Mouse (Mus musculus) liver, embryonic 12.5 days (tissue): ENCODE results near the gene Sgk2. TPM values are rescaled to one million over a fixed set of nuclear protein-coding genes. Genes with fewer than 3 reads are reported as not detected.

ENCODE experiments used
- ATAC-seq: fragments of 200-750 bp; cut with Nextera tagmentation; 2 replicates; pipeline ENCODE4 v1.8.0; 2017; ENCODE audit warnings: moderate number of reproducible peaks, mild to moderate bottlenecking, moderate library complexity
- H3K27ac ChIP-seq: fragments of 300-500 bp; sonication (generic); 2 replicates; pipeline ENCODE4 v1.5.1; 2016; ENCODE audit warnings: mild to moderate bottlenecking
- H3K27me3 ChIP-seq: fragments of 300-500 bp; sonication (generic); replicated peaks from 2 replicates; pipeline ENCODE4 v1.6.1; 2016; ENCODE audit warnings: mild to moderate bottlenecking, moderate library complexity
- H3K36me3 ChIP-seq: fragments of 300-500 bp; sonication (generic); 2 replicates; pipeline ENCODE4 v1.6.1; 2016; ENCODE audit warnings: mild to moderate bottlenecking, moderate library complexity
- H3K4me1 ChIP-seq: fragments of 300-500 bp; sonication (generic); 2 replicates; pipeline ENCODE4 v1.6.1; 2016
- H3K4me2 ChIP-seq: fragments of 300-500 bp; sonication (generic); 2 replicates; pipeline ENCODE4 v1.6.1; 2016; ENCODE audit warnings: mild to moderate bottlenecking, moderate library complexity
- H3K4me3 ChIP-seq: fragments of 300-500 bp; sonication (generic); 2 replicates; pipeline ENCODE4 v1.5.1; 2016; ENCODE audit warnings: mild to moderate bottlenecking, moderate library complexity
- H3K9ac ChIP-seq: fragments of 300-500 bp; sonication (generic); 2 replicates; pipeline ENCODE4 v1.6.1; 2016; ENCODE audit warnings: mild to moderate bottlenecking, moderate library complexity
- H3K9me3 ChIP-seq: fragments of 300-500 bp; sonication (generic); replicated peaks from 2 replicates; pipeline ENCODE4 v1.6.1; 2016; ENCODE audit warnings: mild to moderate bottlenecking, moderate library complexity
- WGBS: fragments of 180-500 bp; shearing (Covaris S2); methylation state at CpG from one replicate; pipeline ENCODE4 v1.1.7; 2016; ENCODE audit not compliant: insufficient replicate concordance; 5-methylcytosine and 5-hydroxymethylcytosine counted together
- polyA plus RNA-seq: library from polyadenylated mRNA; unstranded; fragments of >200 nt; fragmentation: Nextera tagmentation; extraction: Ambion mirVana; gene quantifications from 2 replicates; pipeline ENCODE4 v1.2.1, GENCODE M21; 2016

Sgk2 gene
- polyA plus RNA-seq, 1 experiment from 2014 or later: 3.0 TPM

DNA sequence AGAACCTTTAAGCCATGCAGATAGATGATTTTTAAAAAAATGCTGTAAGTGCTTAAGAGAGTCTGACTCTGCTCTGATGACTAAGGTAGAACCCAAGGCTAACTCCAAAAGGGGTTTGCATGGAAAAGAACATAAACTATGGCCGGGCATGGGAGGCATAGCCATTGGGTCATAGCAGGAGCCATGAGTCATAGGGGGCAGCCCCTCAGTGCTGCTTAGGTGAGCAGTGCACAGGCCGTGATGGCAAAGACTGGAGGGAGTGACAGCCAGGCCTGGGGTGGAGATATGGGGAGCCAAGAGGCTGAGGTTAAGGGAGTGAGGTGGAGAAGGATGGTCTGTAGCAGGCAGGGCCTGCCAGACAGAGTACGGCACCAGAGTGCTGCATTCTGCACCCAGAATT is 18.0 kb upstream of the Sgk2 start:
- Histone ChIP-seq H3K9ac (no peak overlapping the region), H3K4me1 (peaks cover 3% of the 10 kb centered on the region; the same call in 1 of the 2 replicates), H3K9me3 (no peaks in the 10 kb centered on the region), H3K4me2 (no peak overlapping the region), H3K27ac (no peak overlapping the region), H3K36me3 (no peaks in the 10 kb centered on the region), H3K27me3 (peaks cover 8% of the 10 kb centered on the region; the same call in 1 of the 2 replicates), H3K4me3 (no peak overlapping the region)
- ATAC-seq: no peak
- 70% methylated on average over 3 of the region's 3 CpGs for WGBS

DNA sequence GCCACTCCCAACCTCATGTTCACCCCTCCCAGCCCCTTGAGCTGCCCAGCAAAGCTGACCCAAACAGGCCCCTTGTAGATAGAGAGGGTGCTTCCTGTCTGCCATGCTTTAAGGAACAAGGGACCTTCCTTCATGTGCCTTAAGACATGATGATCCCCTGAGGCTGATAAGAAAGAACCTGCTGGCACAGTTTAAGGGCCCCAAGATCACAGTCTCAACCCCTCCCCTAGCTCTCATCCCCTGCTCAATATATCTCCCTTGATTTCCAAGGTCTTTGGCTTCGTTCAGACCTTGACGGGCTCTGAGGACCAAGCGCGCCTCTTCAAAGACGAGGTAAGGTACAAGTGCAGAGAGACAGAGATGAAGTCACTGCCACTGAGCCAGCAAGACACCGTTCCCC is 16.2 kb upstream of the Sgk2 start:
- Histone ChIP-seq H3K4me3 (no peak overlapping the region), H3K27me3 (peaks cover 8% of the 10 kb centered on the region; the same call in 1 of the 2 replicates), H3K36me3 (no peaks in the 10 kb centered on the region), H3K27ac (no peak overlapping the region), H3K4me2 (no peak overlapping the region), H3K4me1 (peaks cover 4% of the 10 kb centered on the region; the same call in 1 of the 2 replicates), H3K9me3 (no peaks in the 10 kb centered on the region), H3K9ac (no peak overlapping the region)
- ATAC-seq: no peak
- WGBS: 62% methylated on average over 6 of the region's 6 CpGs

DNA sequence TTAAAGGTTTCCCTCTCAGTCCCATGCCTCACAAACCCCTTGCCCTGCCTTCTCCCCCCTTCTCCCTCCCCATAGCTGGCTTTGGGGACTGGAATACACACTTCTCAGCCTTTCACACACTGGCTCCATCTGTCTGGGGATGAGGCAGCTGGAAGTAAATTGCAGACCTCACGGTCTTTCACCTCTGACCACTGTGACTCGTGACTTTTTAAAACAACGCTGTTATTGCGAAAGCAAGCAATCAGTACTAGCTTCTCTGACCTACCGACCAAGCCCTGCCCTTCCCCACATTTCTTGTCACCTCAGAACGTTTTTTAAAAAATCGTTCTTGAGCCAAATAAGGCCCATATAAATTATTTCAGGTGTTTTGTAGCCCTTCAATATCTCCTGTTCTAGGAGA is 14.4 kb upstream of the Sgk2 start:
- Histone ChIP-seq H3K9ac (no peak overlapping the region), H3K9me3 (no peaks in the 10 kb centered on the region), H3K27me3 (no peaks in the 10 kb centered on the region), H3K36me3 (no peaks in the 10 kb centered on the region), H3K27ac (no peak overlapping the region), H3K4me1 (peaks cover 4% of the 10 kb centered on the region; the same call in 1 of the 2 replicates), H3K4me2 (no peak overlapping the region), H3K4me3 (no peak overlapping the region)
- 25% methylated on average over 7 of the region's 7 CpGs for WGBS
- ATAC-seq: peak; percentile 49

DNA sequence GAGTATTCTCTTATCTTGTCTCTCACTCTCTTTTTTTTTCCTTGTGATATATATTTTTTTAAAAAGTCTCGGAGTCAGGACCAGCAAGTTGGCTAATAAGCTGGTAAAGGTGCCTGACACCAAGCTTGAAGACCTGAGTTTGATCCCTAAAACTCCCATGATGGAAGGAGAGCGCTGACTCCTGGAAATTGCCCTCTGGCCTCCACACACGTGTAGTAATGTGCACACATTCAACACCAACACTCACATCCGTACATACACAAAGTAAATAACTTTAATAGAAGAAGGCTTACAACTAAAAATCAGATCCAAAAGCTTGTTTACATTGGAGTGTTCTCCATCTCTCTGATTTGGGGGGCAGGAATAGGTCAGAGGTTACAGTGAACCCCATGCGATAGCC is 13.9 kb upstream of the Sgk2 start:
- H3K27ac ChIP-seq: no peak overlapping the region
- no peak overlapping the region for H3K4me3 ChIP-seq
- no peak overlapping the region for H3K9ac ChIP-seq
- peaks cover 4% of the 10 kb centered on the region; the same call in 1 of the 2 replicates for H3K4me1 ChIP-seq
- H3K4me2 ChIP-seq: no peak overlapping the region
- 63% methylated on average over 5 of the region's 5 CpGs for WGBS
- no peaks in the 10 kb centered on the region for H3K9me3 ChIP-seq
- no peaks in the 10 kb centered on the region for H3K27me3 ChIP-seq
- H3K36me3 ChIP-seq: no peaks in the 10 kb centered on the region
- no peak for ATAC-seq

DNA sequence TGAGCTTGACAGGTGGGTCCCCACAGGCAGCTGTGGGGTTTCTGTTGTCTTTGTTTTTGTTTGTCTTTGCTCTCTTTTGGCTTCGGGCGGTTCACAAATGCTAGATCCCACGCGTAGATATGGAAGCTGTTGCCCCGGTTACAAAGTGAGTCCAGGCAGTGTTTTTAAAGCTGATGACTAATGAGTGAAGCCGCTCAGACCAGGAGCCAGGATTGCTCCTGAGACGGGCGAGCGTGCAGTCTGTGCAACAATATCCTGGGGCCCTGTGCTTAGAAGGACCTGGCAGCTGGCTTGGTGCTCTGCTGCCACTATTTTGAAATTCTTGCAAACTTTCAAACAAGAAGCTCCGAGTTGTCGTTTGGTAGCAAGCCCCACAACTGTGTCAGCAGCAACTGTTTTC is 13.5 kb upstream of the Sgk2 start:
- Histone ChIP-seq H3K4me1 (peaks cover 4% of the 10 kb centered on the region; the same call in 1 of the 2 replicates), H3K4me3 (no peak overlapping the region), H3K36me3 (no peaks in the 10 kb centered on the region), H3K4me2 (no peak overlapping the region), H3K27me3 (no peaks in the 10 kb centered on the region), H3K9ac (no peak overlapping the region), H3K27ac (no peak overlapping the region), H3K9me3 (no peaks in the 10 kb centered on the region)
- no peak for ATAC-seq
- WGBS: 56% methylated on average over 11 of the region's 11 CpGs

DNA sequence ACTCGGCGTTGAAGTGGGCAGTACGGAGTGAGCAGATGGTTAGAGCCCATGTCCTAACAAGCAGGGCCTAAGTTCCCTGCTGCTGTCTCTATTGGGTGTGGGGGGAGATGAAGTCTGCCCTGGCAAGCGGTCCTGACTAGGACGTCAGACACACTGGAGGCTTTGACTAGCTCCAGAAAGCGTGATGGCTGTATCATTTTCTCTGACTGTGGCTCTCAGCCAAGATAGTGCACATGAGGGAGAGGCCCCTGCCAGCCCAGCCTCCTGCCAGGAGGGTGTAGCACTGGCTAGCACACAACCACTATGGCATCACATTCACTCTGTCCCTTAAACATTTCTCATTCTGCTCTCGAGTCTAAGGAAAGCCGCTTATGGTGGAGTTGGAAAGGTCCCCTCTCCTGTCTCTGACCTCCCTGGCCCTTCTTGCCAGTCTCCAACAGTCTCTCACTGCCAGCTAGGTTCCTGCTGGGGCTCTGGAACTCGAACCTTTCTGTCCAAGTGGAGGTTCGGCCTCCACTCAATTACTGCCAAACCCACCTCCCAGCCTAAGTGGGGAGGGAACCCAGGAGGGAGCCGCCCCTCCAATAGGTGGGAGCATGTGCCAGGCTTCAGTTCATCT is 11.9 kb upstream of the Sgk2 start:
- no peak overlapping the region for H3K9ac ChIP-seq
- ATAC-seq: no peak
- 69% methylated on average over 11 of the region's 11 CpGs for WGBS

DNA sequence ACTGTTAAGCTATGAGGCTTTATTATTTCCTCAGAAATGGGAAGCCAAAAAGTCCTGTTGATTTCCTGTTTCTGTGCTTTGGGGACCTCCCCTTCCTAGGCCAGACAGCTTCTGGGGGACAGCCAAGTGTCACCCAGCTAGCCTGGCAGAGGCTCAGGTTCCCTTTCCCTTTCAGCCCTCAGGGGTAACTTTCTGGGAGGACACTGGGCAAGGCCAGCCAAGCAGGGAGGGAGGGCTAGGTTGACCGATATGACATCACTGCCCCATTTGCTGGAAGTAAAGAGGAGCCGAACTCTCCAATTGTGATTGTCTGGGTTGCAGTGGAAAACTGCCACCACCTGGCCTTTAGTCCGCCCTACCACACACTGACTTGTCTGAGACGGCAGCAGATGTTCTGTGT is 11.1 kb upstream of the Sgk2 start:
- 59% methylated on average over 4 of the region's 4 CpGs for WGBS
- no peaks in the 10 kb centered on the region for H3K9me3 ChIP-seq
- no peak overlapping the region for H3K9ac ChIP-seq
- H3K36me3 ChIP-seq: no peaks in the 10 kb centered on the region
- no peak for ATAC-seq
- H3K4me2 ChIP-seq: no peak overlapping the region
- no peak overlapping the region for H3K4me3 ChIP-seq
- peaks cover 4% of the 10 kb centered on the region; the same call in 1 of the 2 replicates for H3K4me1 ChIP-seq
- no peak overlapping the region for H3K27ac ChIP-seq
- no peaks in the 10 kb centered on the region for H3K27me3 ChIP-seq

More for the DNA sequence above, 11.9 kb upstream of the Sgk2 start:
- Histone ChIP-seq H3K9me3 (no peaks in the 10 kb centered on the region), H3K4me1 (peaks cover 4% of the 10 kb centered on the region; the same call in 1 of the 2 replicates), H3K27ac (no peak overlapping the region), H3K4me2 (no peak overlapping the region), H3K4me3 (no peak overlapping the region), H3K27me3 (no peaks in the 10 kb centered on the region), H3K36me3 (no peaks in the 10 kb centered on the region)

DNA sequence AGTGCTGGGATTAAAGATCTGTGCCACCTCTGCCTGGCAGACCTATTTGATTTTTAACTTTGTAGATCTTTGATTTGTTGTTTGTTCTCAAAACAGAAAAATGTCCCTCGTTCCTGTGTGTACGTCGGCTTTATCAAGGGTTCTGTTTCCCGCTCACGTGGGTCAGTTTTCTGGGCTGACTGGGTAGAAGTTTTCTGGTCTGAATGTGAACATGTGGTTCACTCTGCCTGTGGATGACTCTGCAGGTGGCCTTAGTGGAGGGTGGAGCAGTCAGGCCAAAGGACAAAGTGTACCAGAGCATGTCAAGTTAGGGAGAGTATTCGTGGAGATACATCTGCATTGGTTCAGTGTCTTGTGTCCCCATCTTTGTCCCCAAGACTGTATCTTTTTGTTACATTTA is 2.7 kb upstream of the Sgk2 start:
- Histone ChIP-seq H3K9ac (no peak overlapping the region), H3K27ac (no peak overlapping the region), H3K4me2 (no peak overlapping the region), H3K9me3 (no peaks in the 10 kb centered on the region), H3K27me3 (0 out of 2 replicates have a peak, but pooled peaks cover 8% of the 10 kb centered on the region), H3K36me3 (no peaks in the 10 kb centered on the region), H3K4me1 (no peaks in the 10 kb centered on the region), H3K4me3 (no peak overlapping the region)
- WGBS: 72% methylated on average over 6 of the region's 6 CpGs
- ATAC-seq: no peak

DNA sequence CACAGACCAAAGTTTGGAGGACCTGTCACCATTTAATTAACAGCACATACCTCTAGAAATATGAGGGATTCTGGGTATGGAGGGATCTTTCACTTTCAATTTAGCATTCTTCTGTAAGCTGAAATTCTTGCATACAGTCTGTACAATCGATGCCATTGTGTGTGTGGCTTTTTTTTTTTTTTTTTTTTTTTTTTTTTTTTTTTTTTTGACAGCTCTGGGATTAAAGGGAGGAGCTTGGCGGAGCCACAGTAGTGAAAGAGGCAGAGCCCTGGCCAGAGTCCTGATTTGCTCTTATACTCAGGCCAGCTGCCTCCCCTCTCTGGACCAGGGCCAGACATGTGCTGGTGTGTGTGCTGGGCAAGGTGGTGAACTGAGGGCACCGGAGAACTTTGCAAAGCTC is 1.2 kb upstream of the Sgk2 start:
- Histone ChIP-seq H3K4me3 (no peak overlapping the region), H3K27me3 (0 out of 2 replicates have a peak, but pooled peaks cover 8% of the 10 kb centered on the region), H3K4me1 (no peaks in the 10 kb centered on the region), H3K9ac (no peak overlapping the region), H3K27ac (no peak overlapping the region), H3K4me2 (no peak overlapping the region), H3K9me3 (no peaks in the 10 kb centered on the region), H3K36me3 (no peaks in the 10 kb centered on the region)
- ATAC-seq: peak; percentile 51; the same call in 1 of the 2 replicates
- WGBS: 58% methylated on average over 3 of the region's 3 CpGs

DNA sequence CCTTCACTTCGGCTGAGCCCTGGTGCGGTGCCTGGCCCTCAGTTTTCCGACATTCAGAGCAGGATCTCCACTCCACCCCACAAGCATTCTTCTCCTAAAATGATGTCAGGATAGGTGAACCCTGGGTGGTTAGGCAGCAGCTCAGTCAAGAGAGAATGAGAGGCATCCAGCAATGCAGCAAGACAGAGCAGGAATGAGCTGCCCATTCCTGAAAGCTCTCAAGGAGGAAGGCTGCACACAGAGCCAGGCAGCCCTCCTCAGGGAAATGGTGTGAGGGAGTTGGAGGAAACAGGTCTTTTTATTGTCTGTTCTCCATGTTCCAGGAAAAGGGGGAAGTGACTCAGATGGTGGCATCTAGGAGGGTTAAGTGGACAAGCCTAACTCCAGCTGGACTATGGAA is 366 bp upstream of the Sgk2 start:
- peaks cover 13% of the 10 kb centered on the region; the same call in 1 of the 2 replicates for H3K27me3 ChIP-seq
- no peaks in the 10 kb centered on the region for H3K9me3 ChIP-seq
- H3K4me2 ChIP-seq: no peak overlapping the region
- no peak overlapping the region for H3K9ac ChIP-seq
- 66% methylated on average over 3 of the region's 3 CpGs for WGBS
- peak overlapping the region; percentile 22 for H3K27ac ChIP-seq
- no peaks in the 10 kb centered on the region for H3K36me3 ChIP-seq
- no peaks in the 10 kb centered on the region for H3K4me1 ChIP-seq
- 0 out of 2 replicates have a peak, but pooled peaks have one; percentile 11 for ATAC-seq
- H3K4me3 ChIP-seq: no peak overlapping the region

DNA sequence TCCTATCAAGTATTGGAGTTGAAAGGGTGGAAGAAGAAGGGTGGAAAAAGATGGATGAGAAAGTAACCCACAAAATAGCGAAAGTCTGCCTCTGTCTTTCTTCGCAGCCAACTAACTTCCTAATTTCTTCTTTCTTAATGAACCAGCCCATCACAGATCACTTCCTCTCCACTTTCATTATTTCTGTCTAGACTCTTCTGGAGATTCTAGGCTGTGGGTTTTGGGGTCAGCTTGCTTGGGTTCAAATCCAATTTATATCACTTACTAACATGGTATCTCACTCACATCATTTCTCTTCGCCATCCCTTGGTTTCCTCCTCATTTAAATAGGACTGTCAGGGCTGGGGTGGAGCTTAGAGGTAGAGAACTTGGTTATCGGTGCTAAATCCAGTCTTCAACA is 1.1 kb downstream of the Sgk2 start:
- H3K9me3 ChIP-seq: no peaks in the 10 kb centered on the region
- H3K9ac ChIP-seq: no peak overlapping the region
- no peak overlapping the region for H3K4me3 ChIP-seq
- H3K27ac ChIP-seq: no peak overlapping the region
- no peak for ATAC-seq
- 47% methylated on average over 4 of the region's 4 CpGs for WGBS
- H3K36me3 ChIP-seq: no peaks in the 10 kb centered on the region
- no peak overlapping the region for H3K4me2 ChIP-seq
- H3K27me3 ChIP-seq: peaks cover 13% of the 10 kb centered on the region; the same call in 1 of the 2 replicates
- H3K4me1 ChIP-seq: no peaks in the 10 kb centered on the region

DNA sequence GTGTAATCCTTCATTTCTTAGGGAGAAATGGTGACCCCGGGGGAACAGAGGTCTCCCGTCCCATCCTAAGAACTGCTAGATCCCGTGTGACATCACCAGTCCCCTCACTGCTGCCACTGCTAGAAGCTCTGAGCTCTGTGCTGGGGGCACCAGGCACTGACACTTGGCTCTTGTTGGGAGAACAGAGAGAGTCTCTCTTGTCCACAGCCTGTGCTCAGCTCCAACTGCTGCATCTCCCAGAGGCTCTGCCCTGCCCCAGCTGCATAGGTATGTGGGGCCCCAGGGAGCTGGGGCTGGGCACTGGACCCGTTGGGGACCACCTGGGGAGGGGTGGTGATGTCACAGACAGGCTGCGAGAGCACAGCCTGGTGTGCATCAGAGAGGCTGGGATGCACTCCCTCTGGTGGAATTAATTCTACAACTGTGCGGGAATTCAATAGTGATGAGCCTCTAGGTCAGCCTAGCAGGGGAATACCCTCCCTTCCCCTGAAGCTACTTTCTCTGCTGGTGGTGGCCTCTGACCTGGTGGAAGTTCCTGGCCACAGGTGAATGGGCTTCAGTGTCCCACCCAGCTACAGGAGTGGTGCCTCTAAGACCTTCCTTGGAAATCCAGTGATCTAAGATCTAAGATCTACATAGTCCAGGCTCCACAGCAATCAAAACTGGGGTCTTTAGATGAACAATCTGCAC is 4.4 kb downstream of the Sgk2 start:
- peak; percentile 31; the same call in 1 of the 2 replicates for ATAC-seq

More for the DNA sequence above, 4.4 kb downstream of the Sgk2 start:
- no peaks in the 10 kb centered on the region for H3K36me3 ChIP-seq
- 36% methylated on average over 6 of the region's 6 CpGs for WGBS
- no peak overlapping the region for H3K4me3 ChIP-seq
- no peak overlapping the region for H3K9ac ChIP-seq
- H3K4me1 ChIP-seq: peaks cover 3% of the 10 kb centered on the region
- no peak overlapping the region for H3K4me2 ChIP-seq
- H3K27me3 ChIP-seq: peaks cover 25% of the 10 kb centered on the region
- no peak overlapping the region for H3K27ac ChIP-seq
- H3K9me3 ChIP-seq: no peaks in the 10 kb centered on the region
